Comparison of ENCODE assay signal across 20 mouse cellular contexts in genomic region chr11:20420876-20421275, GRCm38 (mm10).
"Had no signal": no experiment of that assay in that cellular context is flagged by ENCODE, and none has a peak within 500 bp of the region (broad histone marks: within the 10 kb centered on the region; RNA-seq: fewer than 3 reads in every experiment).

No protein-coding gene starts in this region.

- H3K9ac ChIP-seq: liver, postnatal 0 days; lung, embryonic 15.5 days; midbrain, embryonic 12.5 days; midbrain, embryonic 15.5 days; neural tube, embryonic 13.5 days; neural tube, embryonic 15.5 days had no signal

- H3K27ac ChIP-seq: lung, embryonic 15.5 days; macrophage; midbrain, embryonic 12.5 days; midbrain, embryonic 15.5 days; neural tube, embryonic 13.5 days; neural tube, embryonic 15.5 days had no signal

- H3K4me2 ChIP-seq: lung, embryonic 15.5 days; midbrain, embryonic 12.5 days; midbrain, embryonic 15.5 days; neural tube, embryonic 13.5 days; neural tube, embryonic 15.5 days had no signal

- ATAC-seq: liver, postnatal 0 days; lung, postnatal 0 days; midbrain, embryonic 15.5 days had no signal

- H3K36me3 ChIP-seq: lung, embryonic 15.5 days; midbrain, embryonic 12.5 days; midbrain, embryonic 15.5 days; neural tube, embryonic 13.5 days; neural tube, embryonic 15.5 days had no signal

- H3K4me1 ChIP-seq: lung, embryonic 15.5 days; megakaryocyte, embryonic 14.5 days; midbrain, embryonic 12.5 days; midbrain, embryonic 15.5 days; neural tube, embryonic 13.5 days; neural tube, embryonic 15.5 days had no signal

- H3K4me3 ChIP-seq: lung, embryonic 15.5 days; megakaryocyte, embryonic 14.5 days; midbrain, embryonic 12.5 days; midbrain, embryonic 15.5 days; neural tube, embryonic 13.5 days; neural tube, embryonic 15.5 days had no signal

- H3K9me3 ChIP-seq: lung, embryonic 15.5 days; midbrain, embryonic 15.5 days; neural tube, embryonic 15.5 days had no signal

- H3K27me3 ChIP-seq: lung, embryonic 15.5 days; megakaryocyte, embryonic 14.5 days; midbrain, embryonic 12.5 days; midbrain, embryonic 15.5 days; neural tube, embryonic 13.5 days; neural tube, embryonic 15.5 days had no signal

- DNase-seq: liver, postnatal 0 days; lung, adult 2 months; lung, postnatal 14 days; lung, postnatal 36 days; retina, postnatal 1 day; right cerebral cortex, adult 18-20 months; right cerebral cortex, postnatal 25 days; right cerebral cortex, postnatal 4 days; spleen, adult 18-20 months; thymus, adult 18-20 months; thymus, postnatal 14 days; thymus, postnatal 36 days had no signal
